Mouse (Mus musculus) ES-E14 (cell line): ENCODE data around the gene Pak3. TPM values are rescaled to one million over a fixed set of nuclear protein-coding genes. Genes with fewer than 3 reads are reported as not detected.
"Not testable (repeated sequence)": the region's sequence is repeated elsewhere in the genome, so short reads cannot be mapped to it uniquely, and the experiment has no call there.

ENCODE experiments used
- DNase-seq: peaks from one replicate; pipeline ENCODE4 v3.0.0-alpha.2; 2013; ENCODE audit warnings: low read depth, low spot score
- H3K27ac ChIP-seq: 2 replicates; pipeline ENCODE4 v1.5.1; 2012; ENCODE audit warnings: low read depth, mild to moderate bottlenecking, low read length, moderate library complexity, mixed read lengths; ENCODE audit not compliant: poor library complexity, insufficient read depth, severe bottlenecking
- H3K36me3 ChIP-seq: 2 replicates; pipeline ENCODE4 v1.6.1; 2012; ENCODE audit warnings: mild to moderate bottlenecking, low read length, moderate library complexity, mixed read lengths; ENCODE audit not compliant: control insufficient read depth, poor library complexity, insufficient read depth, severe bottlenecking
- H3K4me1 ChIP-seq, 2 experiments: fragments of 150-350 bp in 1 of 2; sonication (generic) in 1 of 2; 2 replicates each; pipeline ENCODE4 v1.6.1; 2012; ENCODE audit warnings: low read length in 2 of 2, mild to moderate bottlenecking in 1 of 2, mixed read lengths in 1 of 2; ENCODE audit not compliant: control insufficient read depth in 2 of 2, insufficient read depth in 2 of 2, poor library complexity in 1 of 2
- H3K4me3 ChIP-seq, 2 experiments: fragments of 150-350 bp in 1 of 2; sonication (generic) in 1 of 2; 2 replicates each; pipeline ENCODE4 v1.5.1; 2012; ENCODE audit warnings: low read length in 2 of 2, low read depth in 1 of 2, mild to moderate bottlenecking in 1 of 2, mixed read lengths in 1 of 2; ENCODE audit not compliant: insufficient read depth in 1 of 2, poor library complexity in 1 of 2, severe bottlenecking in 1 of 2
- H3K9ac ChIP-seq: 2 replicates; pipeline ENCODE4 v1.6.1; 2012; ENCODE audit warnings: low read depth, mild to moderate bottlenecking, low read length, mixed read lengths; ENCODE audit not compliant: poor library complexity, insufficient read depth, severe bottlenecking
- H3K9me3 ChIP-seq: fragments of 150-350 bp; sonication (generic); 2 replicates; pipeline ENCODE4 v1.6.1; 2012; ENCODE audit warnings: low read depth, mild to moderate bottlenecking, low read length; ENCODE audit not compliant: control insufficient read depth, insufficient read depth
- CHD2 ChIP-seq: IDR thresholded peaks from 2 replicates; pipeline ENCODE4 v1.6.1; 2014; ENCODE audit warnings: mild to moderate bottlenecking, low read depth, low read length, inconsistent platforms
- HCFC1 ChIP-seq: IDR thresholded peaks from 2 replicates; pipeline ENCODE4 v1.6.1; 2012; ENCODE audit warnings: low read length, inconsistent platforms, borderline replicate concordance; ENCODE audit not compliant: insufficient read depth
- MAFK ChIP-seq: IDR thresholded peaks from 2 replicates; pipeline ENCODE4 v1.6.1; 2014; ENCODE audit warnings: mild to moderate bottlenecking, low read depth, low read length, inconsistent platforms; ENCODE audit not compliant: insufficient read depth
- ZC3H11A ChIP-seq: IDR thresholded peaks from 2 replicates; pipeline ENCODE4 v1.6.1; 2012; ENCODE audit warnings: low read depth, mild to moderate bottlenecking, inconsistent platforms, low read length, borderline replicate concordance
- ZNF384 ChIP-seq: IDR thresholded peaks from 2 replicates; pipeline ENCODE4 v1.6.1; 2012; ENCODE audit warnings: low read depth, low read length, inconsistent platforms
- in situ Hi-C, 2 experiments: fragments of 600-800 bp; cut with MboI; formaldehyde crosslinking; loops; one replicate each; pipeline ENCODE4 v1.15.1; 2025; ENCODE audit warnings: low sequenced_read_pairs in 2 of 2, inconsistent platforms in 1 of 2; ENCODE audit not compliant: unreplicated experiment in 2 of 2
- total RNA-seq: library from RNA; depleted of rRNA; stranded (reverse); fragments of 300-350 nt; gene quantifications from 2 replicates; pipeline ENCODE4 v1.2.3, GENCODE M21; 2012; rRNA removed

Pak3 gene
- 2.2 TPM in 2 replicates for total RNA-seq

DNA sequence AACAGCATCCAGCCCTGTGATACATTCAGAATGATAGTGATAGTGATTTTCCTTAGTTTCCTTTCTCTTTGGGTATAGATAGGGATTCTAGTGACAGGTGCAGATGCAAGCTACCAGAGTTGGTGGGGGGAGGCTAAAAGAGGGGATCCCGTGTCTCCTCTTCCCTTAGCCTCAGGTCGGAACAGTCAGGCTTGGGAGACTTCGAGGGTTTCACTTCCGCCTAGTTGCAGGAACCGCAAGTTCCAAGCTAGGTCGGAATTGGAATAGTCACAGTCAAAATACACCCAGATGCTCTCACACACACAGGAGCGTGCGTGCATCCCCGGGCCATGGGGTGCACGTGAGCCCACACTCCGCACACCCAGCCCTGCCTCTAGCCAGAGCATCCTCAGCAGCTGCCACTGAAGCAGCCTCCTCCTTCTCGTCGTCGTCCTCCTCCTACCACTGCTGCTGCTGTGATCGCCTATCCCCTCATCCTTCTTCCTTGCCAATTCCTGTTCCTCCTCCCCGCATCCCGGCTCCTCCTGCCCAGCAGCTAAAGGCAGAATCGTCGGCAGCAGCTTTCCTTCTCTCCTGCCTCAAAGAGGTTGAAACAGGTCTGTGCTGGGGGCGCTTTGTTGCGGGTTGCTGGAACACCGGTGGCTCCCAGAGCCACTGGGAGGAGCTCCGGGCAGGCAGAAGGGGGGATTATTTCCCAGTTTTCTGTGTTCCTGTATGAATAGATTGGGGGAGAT, at the start of gene Pak3:
Pak3 (plus strand) TSS at position 424 of the 734 bp plus-strand sequence.
- Histone ChIP-seq H3K36me3 (no peaks in the 10 kb centered on the region), H3K9ac (peak within 1 kb of the TSS; percentile 60), H3K27ac (no peak within 1 kb of the TSS), H3K4me3 (peak within 1 kb of the TSS; percentile 54 to 60), H3K9me3 (no peaks in the 10 kb centered on the region), H3K4me1 (peaks cover 0 to 2% of the 10 kb centered on the region in 2 experiments; a peak in 1 of 4 replicates)
- in situ Hi-C loops = no loop called here
- DNase-seq = no peak
- TF ChIP-seq HCFC1 (no peak), MAFK (no peak), ZC3H11A (no peak), CHD2 (no peak), ZNF384 (no peak)

DNA sequence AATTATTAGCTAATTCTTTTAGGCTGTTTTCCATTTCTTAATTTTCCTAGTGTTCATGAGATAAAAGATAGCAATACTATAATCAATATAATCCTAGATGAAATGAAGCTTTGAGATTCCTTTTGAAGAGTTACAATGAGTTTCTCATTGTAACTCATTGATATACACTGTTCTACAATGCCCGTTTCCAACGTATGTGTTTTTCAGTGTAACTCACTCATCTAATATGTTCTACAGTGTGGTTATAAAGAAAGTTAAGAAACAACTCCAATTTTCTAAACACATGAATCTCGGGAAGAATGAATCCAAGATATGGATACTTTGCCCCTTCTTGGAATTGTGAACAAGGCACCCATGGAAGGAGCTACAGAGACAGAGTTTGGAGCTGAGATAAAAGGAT, 35.5 kb upstream of the Pak3 start:
- no peak overlapping the region for H3K9ac ChIP-seq
- H3K4me3 ChIP-seq = no peak overlapping the region
- in situ Hi-C loops = no loop called here
- TF ChIP-seq HCFC1 = no peak
- TF ChIP-seq ZNF384 = no peak
- H3K9me3 ChIP-seq = no peaks in the 10 kb centered on the region
- DNase-seq = peak; percentile 100
- no peak overlapping the region for H3K27ac ChIP-seq
- no peaks in the 10 kb centered on the region for H3K36me3 ChIP-seq
- H3K4me1 ChIP-seq = no peaks in the 10 kb centered on the region

DNA sequence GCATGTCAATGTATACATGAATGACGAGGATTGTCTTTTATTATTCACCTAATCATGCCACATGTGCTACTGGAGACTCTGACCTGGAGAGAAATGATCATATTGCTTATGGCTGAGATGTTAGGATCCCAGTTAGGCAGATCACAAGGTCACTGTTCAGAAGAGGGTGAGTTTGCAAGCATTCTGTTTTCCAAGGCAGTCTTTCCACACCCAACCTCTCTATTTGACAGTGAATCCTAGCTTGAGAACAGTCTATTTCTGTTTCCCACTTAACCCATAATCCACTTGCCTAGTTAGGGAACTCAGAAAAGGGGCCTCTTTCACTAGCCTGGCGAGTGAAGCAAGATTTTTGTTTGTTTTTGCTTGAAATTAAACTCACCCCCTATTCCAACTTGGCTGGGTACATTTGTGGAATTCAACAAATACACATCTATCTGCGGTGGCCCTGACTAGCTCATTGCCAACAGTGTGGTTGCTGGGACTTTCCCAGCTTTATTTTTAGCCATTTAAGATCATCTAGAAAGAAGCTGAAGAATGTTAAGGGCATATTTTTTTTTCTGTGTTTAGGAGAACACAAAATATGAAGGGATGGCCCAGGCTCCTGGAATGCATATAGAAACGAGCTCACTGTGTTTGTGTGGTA, 17.2 kb upstream of the Pak3 start:
- Histone ChIP-seq H3K27ac (no peak overlapping the region), H3K9me3 (no peaks in the 10 kb centered on the region), H3K9ac (no peak overlapping the region), H3K4me1 (no peaks in the 10 kb centered on the region), H3K4me3 (no peak overlapping the region), H3K36me3 (no peaks in the 10 kb centered on the region)
- no peak for DNase-seq
- TF ChIP-seq HCFC1 (no peak), MAFK (no peak), CHD2 (no peak), ZNF384 (no peak), ZC3H11A (no peak)
- in situ Hi-C loops = no loop called here

DNA sequence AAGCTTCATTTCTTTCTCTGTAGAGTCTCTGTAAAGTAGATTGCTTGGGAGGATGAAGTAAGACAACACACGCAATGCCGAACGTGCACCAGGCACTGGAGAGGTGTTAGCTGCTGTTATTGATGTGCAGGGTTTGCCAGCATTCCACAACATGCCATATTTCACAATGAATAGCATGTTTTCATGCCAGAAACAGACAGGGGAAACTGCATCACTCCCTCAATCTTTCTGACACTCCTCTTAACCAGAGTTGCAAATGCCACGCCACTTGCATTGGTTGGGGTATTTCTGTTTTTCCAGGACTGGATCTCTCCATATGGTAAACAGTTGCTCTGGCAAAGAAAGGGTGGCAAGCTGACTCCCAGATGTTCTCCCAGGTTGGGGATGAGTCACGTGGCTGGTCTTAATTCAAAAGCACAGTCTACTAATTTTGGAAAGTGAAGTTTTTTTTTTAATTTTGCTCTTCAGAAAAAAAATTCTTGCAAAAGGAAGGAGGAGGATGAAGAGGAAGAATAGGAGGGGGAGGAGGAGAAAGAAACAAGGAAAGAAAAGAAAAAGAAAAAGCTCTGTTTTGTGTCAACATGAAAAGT, 16.5 kb upstream of the Pak3 start:
- in situ Hi-C loops = no loop called here

DNA sequence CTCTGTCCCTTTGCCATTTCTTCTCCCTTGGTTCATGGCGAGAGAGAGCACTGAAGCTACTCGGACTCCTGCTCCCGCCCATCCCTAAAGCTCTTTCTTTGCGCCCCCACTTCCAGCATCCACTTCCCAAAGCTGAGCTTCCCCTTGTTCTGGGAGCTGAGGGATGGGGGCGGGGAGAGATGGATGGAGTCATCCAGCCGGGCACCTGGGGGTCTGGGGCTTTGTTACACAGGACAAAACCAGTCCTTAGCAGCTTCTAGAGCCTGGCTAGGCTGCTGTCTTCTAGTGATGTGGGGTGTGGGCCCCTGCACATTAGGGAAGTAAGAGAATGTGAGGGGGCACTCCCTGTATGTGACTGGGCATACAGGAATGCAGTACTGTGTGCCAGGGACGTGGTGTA, 526 bp downstream of the Pak3 start:
- H3K9ac ChIP-seq = no peak overlapping the region
- no peak for DNase-seq
- in situ Hi-C loops = no loop called here
- H3K9me3 ChIP-seq = no peaks in the 10 kb centered on the region
- H3K4me3 ChIP-seq = peak overlapping the region; percentile 54 to 60
- no peak for TF ChIP-seq CHD2
- TF ChIP-seq ZC3H11A = no peak
- no peak for TF ChIP-seq HCFC1
- no peak for TF ChIP-seq ZNF384
- TF ChIP-seq MAFK = no peak
- no peaks in the 10 kb centered on the region for H3K36me3 ChIP-seq
- H3K27ac ChIP-seq = no peak overlapping the region
- peaks cover 0 to 2% of the 10 kb centered on the region in 2 experiments; a peak in 1 of 4 replicates for H3K4me1 ChIP-seq

More for the DNA sequence above, 16.5 kb upstream of the Pak3 start:
- Histone ChIP-seq H3K4me1 (no peaks in the 10 kb centered on the region), H3K9ac (no peak overlapping the region), H3K9me3 (no peaks in the 10 kb centered on the region), H3K27ac (no peak overlapping the region), H3K36me3 (no peaks in the 10 kb centered on the region), H3K4me3 (no peak overlapping the region)
- DNase-seq = no peak
- no peak for TF ChIP-seq ZNF384

DNA sequence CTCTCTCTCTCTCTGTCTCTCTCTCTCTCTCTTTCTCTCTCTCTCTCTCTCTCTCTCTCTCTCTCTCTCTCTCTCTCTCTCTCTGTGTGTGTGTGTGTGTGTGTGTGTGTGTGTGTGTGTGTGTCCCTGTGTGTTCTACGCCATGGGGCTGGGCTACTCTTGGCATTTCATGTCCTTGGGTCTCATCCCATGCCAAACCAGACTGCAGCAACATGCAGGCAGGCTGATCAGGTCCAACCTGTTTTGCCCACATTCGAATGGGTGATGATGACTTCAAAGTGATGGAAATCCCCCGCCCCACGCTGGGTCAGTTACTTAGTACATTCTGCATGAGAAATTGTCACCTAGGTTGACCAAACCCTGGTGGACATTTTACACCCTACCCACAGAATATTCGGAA, 1.1 kb downstream of the Pak3 start:
- H3K9ac ChIP-seq, H3K27ac ChIP-seq, H3K4me3 ChIP-seq, H3K4me1 ChIP-seq, H3K9me3 ChIP-seq, DNase-seq, in situ Hi-C loops, H3K36me3 ChIP-seq: not testable (repeated sequence)
